Comparison of ENCODE assay signal across 8 mouse cellular contexts in genomic region chr9:52047129-52047820, GRCm38 (mm10). TPM values are rescaled to one million over a fixed set of nuclear protein-coding genes. Genes with fewer than 3 reads are reported as not detected.
A peak's percentile ranks its signal among the peaks of the same experiment; 100 is the strongest.
DNase-seq lines count a peak whose midpoint lies in the region; ATAC-seq and TF ChIP-seq lines count a peak whose summit lies in the region.

Gene Rdx (plus strand): TSS chr9:52047173.

- H3K9ac ChIP-seq in intestine, embryonic 15.5 days = peak within 1 kb of the TSS; percentile 95
- peak within 1 kb of the TSS; percentile 99 for H3K9ac ChIP-seq in liver, adult 2 months (ENCODE audit: low read depth, low read length)
- H3K9ac ChIP-seq in neural tube, embryonic 13.5 days = peak within 1 kb of the TSS; percentile 96

- no peak for DNase-seq in urinary bladder, adult 2 months (ENCODE audit: low spot score)
- no peak for DNase-seq in urinary bladder, postnatal 10 days (ENCODE audit: low spot score)
- DNase-seq in embryo, embryonic 10.5 days (ENCODE audit: low spot score) = peak; percentile 57
- DNase-seq in gastrocnemius, postnatal 4 days (ENCODE audit: low spot score in 2 of 2) = peak in 1 of 2 experiments; percentile 16
- DNase-seq in liver, adult 2 months (ENCODE audit: extremely low read depth, low read depth, low spot score) = peak; percentile 89
- DNase-seq in T-cell, adult 2 months (ENCODE audit: low spot score) = no peak

- peaks cover 21% of the 10 kb centered on the region; the same call in 1 of the 2 replicates for H3K79me2 ChIP-seq in liver, adult 2 months (ENCODE audit: control insufficient read depth, insufficient read depth, low read length)

- TF ChIP-seq CTCF in liver, adult 2 months (IDR thresholded peaks at IDR 0.05; ENCODE audit: low read depth, low read length) = no peak

- no peaks in the 10 kb centered on the region for H3K36me3 ChIP-seq in intestine, embryonic 15.5 days
- H3K36me3 ChIP-seq in liver, adult 2 months (ENCODE audit: control insufficient read depth, insufficient read depth, low read length) = no peaks in the 10 kb centered on the region
- no peaks in the 10 kb centered on the region for H3K36me3 ChIP-seq in neural tube, embryonic 13.5 days

- peak within 1 kb of the TSS; percentile 98 for H3K27ac ChIP-seq in intestine, embryonic 15.5 days
- peak within 1 kb of the TSS; percentile 97 for H3K27ac ChIP-seq in liver, adult 2 months (replicated peaks; ENCODE audit: insufficient read depth, low read depth, low read length)
- peak within 1 kb of the TSS; percentile 98 for H3K27ac ChIP-seq in neural tube, embryonic 13.5 days (replicated peaks)

- no peak for TF ChIP-seq POLR2A in liver, adult 2 months (IDR thresholded peaks at IDR 0.05; ENCODE audit: extremely low read depth, insufficient read depth, low read length)

- H3K4me1 ChIP-seq in intestine, embryonic 15.5 days (replicated peaks) = peaks cover 10% of the 10 kb centered on the region
- peaks cover 13% of the 10 kb centered on the region for H3K4me1 ChIP-seq in liver, adult 2 months (ENCODE audit: control insufficient read depth, insufficient read depth, low read length)
- H3K4me1 ChIP-seq in neural tube, embryonic 13.5 days (replicated peaks) = peaks cover 37% of the 10 kb centered on the region

- peaks cover 12% of the 10 kb centered on the region; the same call in 1 of the 2 replicates for H3K27me3 ChIP-seq in intestine, embryonic 15.5 days (replicated peaks)
- no peaks in the 10 kb centered on the region for H3K27me3 ChIP-seq in liver, adult 2 months (ENCODE audit: control insufficient read depth, insufficient read depth, low read length)
- no peaks in the 10 kb centered on the region; the same call in 1 of the 2 replicates for H3K27me3 ChIP-seq in neural tube, embryonic 13.5 days

- WGBS in intestine, embryonic 15.5 days = 3% methylated on average over 17 of the region's 17 CpGs
- 1% methylated on average over 17 of the region's 17 CpGs for WGBS in liver, adult 2 months
- WGBS in neural tube, embryonic 13.5 days = 3% methylated on average over 17 of the region's 17 CpGs

- peak within 1 kb of the TSS; percentile 65 for H3K4me2 ChIP-seq in intestine, embryonic 15.5 days (replicated peaks)
- H3K4me2 ChIP-seq in neural tube, embryonic 13.5 days = peak within 1 kb of the TSS; percentile 68

- ATAC-seq in intestine, embryonic 15.5 days = peak; percentile 12; the same call in 1 of the 2 replicates
- peak; percentile 10; the same call in 1 of the 2 replicates for ATAC-seq in neural tube, embryonic 13.5 days (ENCODE audit: low read depth)

- peak within 1 kb of the TSS; percentile 89 for H3K4me3 ChIP-seq in intestine, embryonic 15.5 days (replicated peaks)
- H3K4me3 ChIP-seq in liver, adult 2 months (ENCODE audit: insufficient read depth, low read depth, low read length) = peak within 1 kb of the TSS; percentile 91
- peak within 1 kb of the TSS; percentile 89 for H3K4me3 ChIP-seq in neural tube, embryonic 13.5 days

- no peaks in the 10 kb centered on the region for H3K9me3 ChIP-seq in intestine, embryonic 15.5 days
- H3K9me3 ChIP-seq in neural tube, embryonic 13.5 days = no peaks in the 10 kb centered on the region

RNA-seq across cellular contexts. Expression of gene Rdx, which starts in this region (rescaled TPM):
- polyA plus RNA-seq in urinary bladder, adult 2 months (2012; rRNA removed) = 38.1 and 48.3 TPM in 2 replicates
- total RNA-seq in gastrocnemius, postnatal 4 days (2021) = 100 to 1,000 TPM; 125 to 131 TPM
- polyA plus RNA-seq in intestine, embryonic 15.5 days (2015; fragmentation: Nextera tagmentation; extraction: Ambion mirVana) = 62.9 and 75.2 TPM in 2 replicates
- total RNA-seq in liver, adult 2 months (2014; rRNA removed) = 167 TPM in 2 replicates
- 30.5 and 32.7 TPM in 2 replicates for polyA plus RNA-seq in liver, adult 2 months (2012; rRNA removed)
- 97.9 and 112 TPM in 2 replicates for polyA plus RNA-seq in neural tube, embryonic 13.5 days (2015; fragmentation: Nextera tagmentation; extraction: Ambion mirVana)

Comparison
In these comparisons a context has a peak if more than half of its experiments do, and no peak if none do; other contexts are left out.
1. DNase-seq: peak in embryo, embryonic 10.5 days (single experiment) and liver, adult 2 months (single experiment); none in urinary bladder, adult 2 months (single experiment), urinary bladder, postnatal 10 days (single experiment) and T-cell, adult 2 months (single experiment).
2. Peak in every context shown above with its lines, with median percentiles within 50 percentile points of each other: H3K27ac ChIP-seq, H3K4me3 ChIP-seq and H3K9ac ChIP-seq.